Mouse (Mus musculus) embryonic facial prominence, embryonic 14.5 days (tissue): ENCODE measurements at regions not wholly inside any gene's neighbourhood (a gene's known extent, or its start where the extent isn't known, plus 50 kb on each side); places are given as distances from the start of the nearest gene placed in this dataset.
"Not testable (repeated sequence)": the region's sequence is repeated elsewhere in the genome, so short reads cannot be mapped to it uniquely, and the experiment has no call there.

ENCODE experiments used
- ATAC-seq: fragments of 200-750 bp; cut with Nextera tagmentation; 2 replicates; pipeline ENCODE4 v1.8.0; 2017; ENCODE audit warnings: low read depth, moderate number of reproducible peaks, moderate TSS enrichment
- DNase-seq: peaks from one replicate; pipeline ENCODE4 v3.0.0-alpha.2; 2015; ENCODE audit warnings: low spot score
- H3K27ac ChIP-seq: fragments of 300-500 bp; sonication (generic); replicated peaks from 2 replicates; pipeline ENCODE4 v1.5.1; 2014; ENCODE audit warnings: low read depth, mild to moderate bottlenecking, low read length, moderate library complexity
- H3K27me3 ChIP-seq: fragments of 300-500 bp; sonication (generic); replicated peaks from 2 replicates; pipeline ENCODE4 v1.6.1; 2014; ENCODE audit warnings: low read length; ENCODE audit not compliant: control insufficient read depth, insufficient read depth
- H3K36me3 ChIP-seq: fragments of 300-500 bp; sonication (generic); 2 replicates; pipeline ENCODE4 v1.6.1; 2014; ENCODE audit warnings: low read length, mixed read lengths; ENCODE audit not compliant: control insufficient read depth, insufficient read depth
- H3K4me1 ChIP-seq: fragments of 300-500 bp; sonication (generic); 2 replicates; pipeline ENCODE4 v1.6.1; 2014; ENCODE audit warnings: antibody characterized with exemption, low read length; ENCODE audit not compliant: control insufficient read depth, insufficient read depth
- H3K4me2 ChIP-seq: fragments of 300-500 bp; sonication (generic); 2 replicates; pipeline ENCODE4 v1.6.1; 2014; ENCODE audit warnings: low read depth, mild to moderate bottlenecking, low read length, moderate library complexity, mixed read lengths
- H3K4me3 ChIP-seq: fragments of 300-500 bp; sonication (generic); 2 replicates; pipeline ENCODE4 v1.5.1; 2014; ENCODE audit warnings: low read depth, mild to moderate bottlenecking, low read length
- H3K9ac ChIP-seq: fragments of 300-500 bp; sonication (generic); 2 replicates; pipeline ENCODE4 v1.6.1; 2014; ENCODE audit warnings: low read depth, mild to moderate bottlenecking, low read length, moderate library complexity, mixed read lengths
- H3K9me3 ChIP-seq: fragments of 300-500 bp; sonication (generic); 2 replicates; pipeline ENCODE4 v1.6.1; 2016; ENCODE audit warnings: low read length; ENCODE audit not compliant: control insufficient read depth
- WGBS: fragments of 180-500 bp; shearing (Covaris S2); extraction: QIAGEN DNeasy Blood & Tissue Kit; methylation state at CpG from one replicate; pipeline ENCODE4 v1.1.7; 2014; 5-methylcytosine and 5-hydroxymethylcytosine counted together

DNA sequence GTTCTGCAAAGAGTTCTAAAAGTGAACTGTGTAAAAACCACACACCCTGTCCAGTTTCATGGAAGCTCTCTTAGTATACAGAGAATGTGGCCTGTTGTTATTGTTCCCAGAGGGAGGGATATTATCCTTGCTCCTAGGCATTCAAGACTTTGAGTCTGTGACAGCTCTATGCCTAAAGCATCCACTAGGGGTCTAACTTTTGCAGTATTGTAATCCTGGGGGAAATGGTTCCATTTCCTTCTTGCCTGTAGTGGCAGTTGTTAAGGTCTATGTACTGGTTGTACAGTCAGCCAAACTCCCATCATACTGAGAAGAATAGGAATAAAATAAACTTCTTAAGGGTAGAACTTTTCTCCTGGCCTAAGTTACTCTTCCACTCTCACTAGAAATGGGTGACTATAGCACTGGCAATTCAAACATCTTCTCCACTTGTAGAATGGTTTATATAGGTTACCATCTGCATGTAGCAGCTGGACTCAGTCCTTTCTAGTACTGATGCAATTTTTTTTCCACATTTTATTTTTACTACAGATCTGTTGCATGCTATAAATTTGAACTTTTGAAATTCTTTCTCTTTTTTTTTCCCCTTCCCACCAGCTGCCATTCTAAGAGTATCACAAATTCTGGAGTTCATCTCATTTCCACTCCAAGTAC lies 51.4 kb upstream of the Dpt start:
- DNase-seq (peak; percentile 51), ATAC-seq (0 out of 2 replicates have a peak, but pooled peaks have one; percentile 44)
- Histone ChIP-seq H3K9ac (no peak overlapping the region), H3K9me3 (no peaks in the 10 kb centered on the region), H3K27ac (no peak overlapping the region), H3K4me1 (no peaks in the 10 kb centered on the region), H3K4me2 (no peak overlapping the region), H3K36me3 (no peaks in the 10 kb centered on the region), H3K27me3 (no peaks in the 10 kb centered on the region), H3K4me3 (no peak overlapping the region)

DNA sequence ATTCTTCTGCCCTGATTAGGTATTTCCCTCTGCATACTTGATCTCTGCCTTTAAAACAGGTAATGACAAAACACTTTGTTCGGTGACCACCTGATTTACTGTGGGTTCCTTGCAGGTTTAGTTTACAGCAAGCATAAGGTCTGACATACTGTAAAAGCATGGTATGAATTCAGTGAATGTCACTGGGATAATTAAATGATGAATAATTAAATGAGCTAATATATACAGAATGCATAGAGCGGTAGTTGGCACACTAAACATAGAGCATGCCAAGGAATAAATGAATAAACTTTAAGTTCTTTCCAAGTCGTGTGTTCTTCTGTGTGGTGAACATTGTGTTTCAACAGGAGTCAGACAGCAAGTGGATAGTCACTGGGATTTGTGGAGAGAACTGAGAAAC lies 51.9 kb upstream of the Dpt start:
- H3K27me3 ChIP-seq: no peaks in the 10 kb centered on the region
- 75% methylated on average over 3 of the region's 3 CpGs for WGBS
- H3K4me1 ChIP-seq: no peaks in the 10 kb centered on the region
- no peak overlapping the region for H3K27ac ChIP-seq
- no peak for DNase-seq
- no peak overlapping the region for H3K4me3 ChIP-seq
- H3K4me2 ChIP-seq: no peak overlapping the region
- no peaks in the 10 kb centered on the region for H3K36me3 ChIP-seq
- ATAC-seq: no peak
- no peak overlapping the region for H3K9ac ChIP-seq
- no peaks in the 10 kb centered on the region for H3K9me3 ChIP-seq

DNA sequence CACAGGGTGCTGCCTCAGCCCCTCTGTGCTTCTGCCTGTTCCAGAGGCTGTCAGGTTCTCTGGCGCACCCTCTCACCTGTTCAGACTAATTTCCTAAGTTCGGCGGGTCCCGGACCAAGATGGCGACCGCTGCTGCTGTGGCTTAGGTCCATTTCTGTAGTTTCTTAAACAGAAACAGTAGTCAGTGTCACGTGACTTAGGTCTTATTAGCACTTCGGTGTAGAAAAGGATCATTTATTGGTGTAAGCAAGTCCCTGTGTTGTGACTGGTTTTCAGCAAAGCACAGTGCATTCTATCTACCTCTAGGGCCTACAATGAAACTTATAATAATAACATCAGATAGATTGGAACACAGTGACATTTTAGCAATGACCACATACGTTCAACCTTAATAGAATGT lies 53.5 kb upstream of the Dpt start:
- not testable (repeated sequence) for H3K4me2 ChIP-seq, ATAC-seq, H3K4me3 ChIP-seq, H3K9ac ChIP-seq, H3K4me1 ChIP-seq, H3K9me3 ChIP-seq, H3K36me3 ChIP-seq, DNase-seq, H3K27me3 ChIP-seq, H3K27ac ChIP-seq
- 93% methylated on average over 8 of the region's 9 CpGs for WGBS

DNA sequence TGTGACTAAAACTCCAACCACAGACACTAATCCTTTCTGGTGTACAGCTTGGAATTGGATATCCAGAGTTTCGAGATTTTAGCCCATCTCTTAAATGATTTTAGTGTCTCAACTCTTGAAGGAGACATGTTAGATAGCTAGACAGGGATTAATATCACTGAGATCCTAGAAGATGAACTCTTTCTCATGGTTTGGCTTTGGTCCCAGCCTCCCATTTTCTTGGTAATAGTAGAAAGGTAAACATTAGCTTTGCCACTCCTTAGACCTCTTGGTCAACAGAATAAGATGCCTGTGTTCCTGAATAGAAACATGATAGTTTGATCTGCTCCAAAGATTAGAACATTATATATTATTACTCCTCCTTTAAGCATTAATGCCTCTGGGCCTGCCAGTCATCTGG lies 60.8 kb upstream of the Dpt start:
- 51% methylated on average over 1 of the region's 1 CpGs for WGBS

DNA sequence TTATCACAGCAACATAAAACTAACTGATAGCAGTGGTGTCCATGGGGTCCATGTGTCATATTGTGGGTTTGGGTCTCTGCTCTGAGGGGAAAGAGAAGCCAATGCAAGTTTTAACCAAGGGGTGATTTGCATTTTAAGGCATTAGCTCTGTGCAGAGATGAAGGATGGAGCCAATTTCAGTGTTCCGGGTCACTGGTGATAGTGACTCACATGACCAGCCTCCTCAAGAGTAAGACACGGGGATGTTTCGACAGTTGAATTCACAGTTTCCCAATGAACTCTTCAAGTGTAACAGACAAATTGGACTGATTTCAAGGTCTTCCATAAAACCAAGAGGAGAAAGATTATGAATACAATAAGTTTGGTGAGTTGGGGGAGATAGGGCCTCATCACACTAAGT lies 62.7 kb upstream of the Dpt start:
- no peak overlapping the region for H3K4me2 ChIP-seq
- no peak overlapping the region for H3K27ac ChIP-seq
- H3K36me3 ChIP-seq: no peaks in the 10 kb centered on the region
- H3K4me1 ChIP-seq: no peaks in the 10 kb centered on the region
- no peak overlapping the region for H3K9ac ChIP-seq
- WGBS: 86% methylated on average over 3 of the region's 3 CpGs
- no peak for DNase-seq
- H3K4me3 ChIP-seq: no peak overlapping the region
- ATAC-seq: no peak
- H3K27me3 ChIP-seq: no peaks in the 10 kb centered on the region
- no peaks in the 10 kb centered on the region for H3K9me3 ChIP-seq

More for the DNA sequence above, 60.8 kb upstream of the Dpt start:
- no peaks in the 10 kb centered on the region for H3K4me1 ChIP-seq
- no peaks in the 10 kb centered on the region for H3K27me3 ChIP-seq
- H3K4me2 ChIP-seq: no peak overlapping the region
- peak; percentile 47 for DNase-seq
- no peak overlapping the region for H3K27ac ChIP-seq
- peak; percentile 37; the same call in 1 of the 2 replicates for ATAC-seq
- no peak overlapping the region for H3K4me3 ChIP-seq
- no peaks in the 10 kb centered on the region for H3K36me3 ChIP-seq
- H3K9ac ChIP-seq: no peak overlapping the region
- H3K9me3 ChIP-seq: no peaks in the 10 kb centered on the region

DNA sequence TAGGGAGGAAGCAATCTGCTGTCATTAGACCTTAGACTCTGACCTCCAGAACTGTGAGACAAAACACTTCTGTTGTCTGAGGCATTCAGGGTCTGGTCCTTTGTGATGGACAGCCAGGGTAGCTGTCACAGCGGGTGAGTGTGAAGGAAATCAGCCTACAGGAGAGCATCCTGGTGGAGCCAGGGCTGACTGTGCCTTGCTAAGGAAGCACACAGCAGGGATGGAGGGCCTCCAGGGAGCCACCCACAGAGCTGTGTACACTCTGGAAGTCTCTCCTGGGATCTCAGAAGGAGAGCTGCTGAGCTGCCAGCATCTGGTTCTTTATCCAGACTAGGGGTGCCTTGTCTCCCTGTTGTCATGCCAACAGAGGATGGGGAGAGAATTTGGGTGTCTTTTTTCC lies 74.4 kb upstream of the Dpt start:
- no peak overlapping the region for H3K27ac ChIP-seq
- no peaks in the 10 kb centered on the region for H3K36me3 ChIP-seq
- WGBS: 8% methylated on average over 1 of the region's 1 CpGs
- no peak overlapping the region for H3K4me3 ChIP-seq
- ATAC-seq (peak; percentile 80; the same call in 1 of the 2 replicates), DNase-seq (peak; percentile 23)
- no peaks in the 10 kb centered on the region for H3K27me3 ChIP-seq
- H3K9me3 ChIP-seq: no peaks in the 10 kb centered on the region
- H3K4me2 ChIP-seq: no peak overlapping the region
- no peaks in the 10 kb centered on the region for H3K4me1 ChIP-seq
- H3K9ac ChIP-seq: no peak overlapping the region

DNA sequence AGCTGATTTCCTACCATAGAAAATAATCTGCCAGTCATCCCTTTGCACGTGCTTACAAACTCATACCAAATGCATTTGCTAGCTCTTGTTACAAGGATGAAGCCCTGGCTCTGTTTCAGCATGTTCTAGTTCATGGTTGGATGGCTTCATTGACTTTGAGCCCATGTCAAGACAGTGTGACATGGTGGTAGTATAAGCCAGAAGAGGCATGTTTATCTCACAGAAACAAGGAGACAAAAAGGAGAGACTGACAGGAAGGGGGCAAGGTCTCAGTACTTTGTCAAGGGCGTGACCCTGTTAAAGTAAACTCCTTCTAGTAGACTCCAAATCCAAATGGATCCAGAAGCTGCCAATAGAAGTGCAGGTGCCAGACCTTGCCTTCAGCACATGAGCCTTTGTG lies 81.5 kb upstream of the Dpt start:
- Histone ChIP-seq H3K36me3 (no peaks in the 10 kb centered on the region), H3K4me3 (no peak overlapping the region), H3K27me3 (no peaks in the 10 kb centered on the region), H3K4me2 (no peak overlapping the region), H3K9me3 (no peaks in the 10 kb centered on the region), H3K27ac (no peak overlapping the region), H3K4me1 (no peaks in the 10 kb centered on the region), H3K9ac (no peak overlapping the region)
- DNase-seq (peak; percentile 2), ATAC-seq (no peak)
- WGBS: 68% methylated on average over 2 of the region's 2 CpGs

DNA sequence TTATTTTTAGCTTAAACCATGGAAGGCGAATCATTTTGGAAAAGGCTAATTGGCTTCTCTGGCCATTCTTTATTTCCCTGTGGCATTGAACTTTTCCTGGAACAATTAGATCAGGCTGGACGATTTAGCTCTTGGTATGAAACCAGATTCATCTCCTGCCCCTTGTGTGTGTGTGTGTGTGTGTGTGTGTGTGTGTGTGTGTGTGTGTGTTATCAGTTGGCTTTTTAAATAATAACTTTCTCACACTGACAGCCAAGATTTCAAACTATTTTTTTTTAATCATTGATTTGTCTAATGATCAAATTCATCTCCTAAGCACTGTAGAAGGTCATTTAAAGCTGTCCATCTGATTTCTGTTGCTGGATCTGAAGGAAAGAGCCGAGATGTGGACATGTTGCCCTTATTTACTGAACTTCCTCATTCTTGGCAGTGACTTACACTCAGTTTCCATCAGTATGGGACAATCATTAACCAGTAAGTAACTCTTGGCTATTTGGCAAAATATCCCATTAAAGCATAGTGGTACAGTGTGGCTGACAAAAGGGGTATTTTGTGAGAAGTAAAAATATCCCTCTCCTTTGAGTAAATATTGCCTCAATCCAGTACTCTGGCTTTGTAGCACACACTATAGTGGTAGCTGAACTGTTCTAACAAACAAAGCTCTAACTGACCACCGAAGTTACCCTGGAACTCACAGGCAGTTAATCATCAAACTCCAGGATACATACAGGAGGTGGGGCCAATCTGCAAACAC lies 82.5 kb upstream of the Dpt start:
- no peaks in the 10 kb centered on the region for H3K4me1 ChIP-seq
- H3K36me3 ChIP-seq: no peaks in the 10 kb centered on the region
- H3K9ac ChIP-seq: no peak overlapping the region
- H3K9me3 ChIP-seq: no peaks in the 10 kb centered on the region
- H3K4me2 ChIP-seq: no peak overlapping the region
- no peak overlapping the region for H3K27ac ChIP-seq
- H3K4me3 ChIP-seq: no peak overlapping the region
- no peaks in the 10 kb centered on the region for H3K27me3 ChIP-seq
- 57% methylated on average over 4 of the region's 4 CpGs for WGBS
- ATAC-seq (no peak), DNase-seq (no peak)

DNA sequence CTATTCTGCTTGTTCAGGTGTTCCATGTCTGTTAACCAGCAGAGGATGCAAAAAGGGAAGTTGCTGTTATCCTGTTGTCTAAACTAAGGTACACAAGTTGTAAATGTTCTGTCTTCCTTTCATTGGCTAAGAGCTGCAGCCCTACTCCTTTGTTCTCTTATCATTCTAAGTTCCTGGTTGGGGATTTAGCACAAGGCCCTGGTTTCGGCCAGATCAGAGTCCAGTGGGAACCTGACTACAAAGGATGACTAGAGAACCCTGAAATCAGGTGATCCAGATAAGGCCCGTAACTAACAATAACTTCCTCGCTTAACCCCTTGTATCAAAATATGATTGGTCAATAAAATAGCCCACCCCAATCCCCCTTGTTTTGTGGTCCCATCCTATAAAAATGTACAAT lies 83.9 kb upstream of the Dpt start:
- Histone ChIP-seq H3K27ac (no peak overlapping the region), H3K9me3 (no peaks in the 10 kb centered on the region), H3K9ac (no peak overlapping the region), H3K36me3 (no peaks in the 10 kb centered on the region), H3K4me2 (no peak overlapping the region), H3K27me3 (no peaks in the 10 kb centered on the region), H3K4me3 (no peak overlapping the region), H3K4me1 (no peaks in the 10 kb centered on the region)
- WGBS: 81% methylated on average over 3 of the region's 3 CpGs
- no peak for DNase-seq
- no peak for ATAC-seq
